Mouse (Mus musculus) splenic B cell, adult 2 months (primary cell): Measurements from ENCODE around the gene Pygb.

ENCODE experiments used
- DNase-seq: peaks from one replicate; pipeline ENCODE4 v3.0.0-alpha.2; 2011; ENCODE audit warnings: low read depth, low spot score
- H3K27me3 ChIP-seq: 2 replicates; pipeline ENCODE4 v1.6.1; 2012; ENCODE audit warnings: mild to moderate bottlenecking, low read length, moderate library complexity, mixed read lengths; ENCODE audit not compliant: control insufficient read depth, poor library complexity, insufficient read depth, severe bottlenecking
- H3K36me3 ChIP-seq: 2 replicates; pipeline ENCODE4 v1.6.1; 2012; ENCODE audit warnings: mild to moderate bottlenecking, low read length, moderate library complexity, mixed read lengths; ENCODE audit not compliant: control insufficient read depth, poor library complexity, insufficient read depth, severe bottlenecking

Gene Pygb

GRCm38 (mm10) chr2:150786251-150787180 lies at the start of gene Pygb:
Gene Pygb, plus strand, starts transcription at chr2:150786735.
- Histone ChIP-seq H3K36me3 (no peaks in the 10 kb centered on the region), H3K27me3 (no peaks in the 10 kb centered on the region)
- peak; percentile 91 for DNase-seq

- no peaks in the 10 kb centered on the region for H3K36me3 ChIP-seq
- H3K27me3 ChIP-seq, result no peaks in the 10 kb centered on the region
- no peak for DNase-seq
Observed at GRCm38 (mm10) chr2:150737881-150738280, 48.7 kb upstream of the Pygb start.

GRCm38 (mm10) chr2:150740145-150740841 lies 46.2 kb upstream of the Pygb start:
- no peak for DNase-seq
- no peaks in the 10 kb centered on the region for H3K27me3 ChIP-seq
- H3K36me3 ChIP-seq, result no peaks in the 10 kb centered on the region

GRCm38 (mm10) chr2:150741405-150741804 lies 45.1 kb upstream of the Pygb start:
- peak; percentile 40 for DNase-seq
- Histone ChIP-seq H3K36me3 (no peaks in the 10 kb centered on the region), H3K27me3 (no peaks in the 10 kb centered on the region)

- no peak for DNase-seq
- no peaks in the 10 kb centered on the region for H3K36me3 ChIP-seq
- H3K27me3 ChIP-seq, result no peaks in the 10 kb centered on the region
Observed at GRCm38 (mm10) chr2:150745016-150745415, 41.5 kb upstream of the Pygb start.

GRCm38 (mm10) chr2:150748854-150749253 lies 37.7 kb upstream of the Pygb start, which contains the start of gene Entpd6:
Gene Entpd6, plus strand, starts transcription at chr2:150749042.
- peak; percentile 98 for DNase-seq

GRCm38 (mm10) chr2:150749283-150749682 lies 37.3 kb upstream of the Pygb start:
- no peaks in the 10 kb centered on the region for H3K27me3 ChIP-seq
- DNase-seq, result no peak
- no peaks in the 10 kb centered on the region; the same call in 1 of the 2 replicates for H3K36me3 ChIP-seq

More at GRCm38 (mm10) chr2:150748854-150749253, 37.7 kb upstream of the Pygb start, which contains the start of gene Entpd6:
- Histone ChIP-seq H3K36me3 (no peaks in the 10 kb centered on the region; the same call in 1 of the 2 replicates), H3K27me3 (no peaks in the 10 kb centered on the region)

GRCm38 (mm10) chr2:150750129-150750979 lies 36.2 kb upstream of the Pygb start:
- H3K36me3 ChIP-seq, result no peaks in the 10 kb centered on the region; the same call in 1 of the 2 replicates
- DNase-seq, result peak; percentile 64
- H3K27me3 ChIP-seq, result no peaks in the 10 kb centered on the region

- no peaks in the 10 kb centered on the region; the same call in none of the 2 replicates for H3K36me3 ChIP-seq
- DNase-seq, result no peak
Observed at GRCm38 (mm10) chr2:150755016-150755415, 31.5 kb upstream of the Pygb start.

GRCm38 (mm10) chr2:150761476-150761875 lies 25.1 kb upstream of the Pygb start:
- DNase-seq, result no peak
- peaks cover 2% of the 10 kb centered on the region for H3K36me3 ChIP-seq
- H3K27me3 ChIP-seq, result no peaks in the 10 kb centered on the region

More at GRCm38 (mm10) chr2:150755016-150755415, 31.5 kb upstream of the Pygb start:
- no peaks in the 10 kb centered on the region for H3K27me3 ChIP-seq

GRCm38 (mm10) chr2:150765619-150766018 lies 20.9 kb upstream of the Pygb start:
- H3K36me3 ChIP-seq, result peaks cover 2% of the 10 kb centered on the region
- no peak for DNase-seq
- H3K27me3 ChIP-seq, result no peaks in the 10 kb centered on the region

GRCm38 (mm10) chr2:150766083-150766862 lies 20.3 kb upstream of the Pygb start:
- no peak for DNase-seq
- Histone ChIP-seq H3K36me3 (peaks cover 2% of the 10 kb centered on the region), H3K27me3 (no peaks in the 10 kb centered on the region)

- DNase-seq, result no peak
- H3K27me3 ChIP-seq, result no peaks in the 10 kb centered on the region
- H3K36me3 ChIP-seq, result no peaks in the 10 kb centered on the region
Observed at GRCm38 (mm10) chr2:150768678-150769077, 17.9 kb upstream of the Pygb start.
